Mouse (Mus musculus) stomach, embryonic 14.5 days (tissue): ENCODE measurements around the gene Tnnc2. TPM values are rescaled to one million over a fixed set of nuclear protein-coding genes. Genes with fewer than 3 reads are reported as not detected.
"Not testable (repeated sequence)": the region's sequence is repeated elsewhere in the genome, so short reads cannot be mapped to it uniquely, and the experiment has no call there.

ENCODE experiments used
- ATAC-seq: fragments of 200-750 bp; cut with Nextera tagmentation; 2 replicates; pipeline ENCODE4 v1.8.0; 2017; ENCODE audit warnings: low read depth, moderate TSS enrichment; ENCODE audit not compliant: insufficient number of reproducible peaks, insufficient read depth, low FRiP score
- H3K27ac ChIP-seq: fragments of 300-500 bp; sonication (generic); 2 replicates; pipeline ENCODE4 v1.5.1; 2014; ENCODE audit warnings: mild to moderate bottlenecking, low read length, moderate library complexity, mixed read lengths
- H3K27me3 ChIP-seq: fragments of 300-500 bp; sonication (generic); 2 replicates; pipeline ENCODE4 v1.6.1; 2014; ENCODE audit warnings: low read length, control low read depth, mixed read lengths; ENCODE audit not compliant: control insufficient read depth, insufficient read depth
- H3K36me3 ChIP-seq: fragments of 300-500 bp; sonication (generic); 2 replicates; pipeline ENCODE4 v1.6.1; 2014; ENCODE audit warnings: mild to moderate bottlenecking, control low read depth, low read length, moderate library complexity, mixed read lengths; ENCODE audit not compliant: control insufficient read depth, insufficient read depth
- H3K4me1 ChIP-seq: fragments of 300-500 bp; sonication (generic); 2 replicates; pipeline ENCODE4 v1.6.1; 2014; ENCODE audit warnings: low read length, control low read depth, mixed read lengths; ENCODE audit not compliant: control insufficient read depth, insufficient read depth
- H3K4me2 ChIP-seq: fragments of 300-500 bp; sonication (generic); replicated peaks from 2 replicates; pipeline ENCODE4 v1.6.1; 2014; ENCODE audit warnings: low read depth, low read length, control low read depth
- H3K4me3 ChIP-seq: fragments of 300-500 bp; sonication (generic); 2 replicates; pipeline ENCODE4 v1.5.1; 2014; ENCODE audit warnings: low read depth, low read length, control low read depth
- H3K9ac ChIP-seq: fragments of 300-500 bp; sonication (generic); replicated peaks from 2 replicates; pipeline ENCODE4 v1.6.1; 2014; ENCODE audit warnings: low read depth, mild to moderate bottlenecking, control low read depth, low read length, moderate library complexity, mixed read lengths
- H3K9me3 ChIP-seq: fragments of 300-500 bp; sonication (generic); 2 replicates; pipeline ENCODE4 v1.6.1; 2016; ENCODE audit warnings: low read depth, low read length, control low read depth; ENCODE audit not compliant: control insufficient read depth
- WGBS: fragments of 180-500 bp; shearing (Covaris S2); extraction: QIAGEN DNeasy Blood & Tissue Kit; methylation state at CpG from one replicate; pipeline ENCODE4 v1.1.7; 2014; 5-methylcytosine and 5-hydroxymethylcytosine counted together
- polyA plus RNA-seq: library from polyadenylated mRNA; unstranded; fragments of >200 nt; fragmentation: Nextera tagmentation; extraction: Ambion mirVana; gene quantifications from 2 replicates; pipeline ENCODE4 v1.2.1, GENCODE M21; 2014

Tnnc2 gene
- polyA plus RNA-seq, 1 experiment from 2014 or later = 2.1 TPM

GRCm38 (mm10) chr2:164804533-164805331 is 25.0 kb upstream of the Tnnc2 start, which contains the start of the genes Acot8 and Zswim3:
Gene Acot8, minus strand, starts transcription at chr2:164804882.
Gene Zswim3, plus strand, starts transcription at chr2:164805098.
- Histone ChIP-seq H3K9ac (peak within 1 kb of the TSS; percentile 67), H3K27ac (peak within 1 kb of the TSS; percentile 50), H3K36me3 (peaks cover 8% of the 10 kb centered on the region; the same call in 1 of the 2 replicates), H3K9me3 (no peaks in the 10 kb centered on the region), H3K27me3 (no peaks in the 10 kb centered on the region), H3K4me3 (peak within 1 kb of the TSS; percentile 62), H3K4me2 (peak within 1 kb of the TSS; percentile 66), H3K4me1 (peaks cover 7% of the 10 kb centered on the region; the same call in 1 of the 2 replicates)
- WGBS = under 1% methylated on average over 47 of the region's 47 CpGs
- peak; percentile 99 for ATAC-seq

GRCm38 (mm10) chr2:164803921-164804313 is 24.1 kb upstream of the Tnnc2 start:
- WGBS = 23% methylated on average over 1 of the region's 1 CpGs
- H3K4me3 ChIP-seq = peak overlapping the region; percentile 62

GRCm38 (mm10) chr2:164803201-164803920 is 23.6 kb upstream of the Tnnc2 start:
- Histone ChIP-seq H3K27ac (no peak overlapping the region), H3K9ac (peak overlapping the region; percentile 67; the same call in 1 of the 2 replicates)

More at GRCm38 (mm10) chr2:164803921-164804313, 24.1 kb upstream of the Tnnc2 start:
- Histone ChIP-seq H3K9me3 (no peaks in the 10 kb centered on the region), H3K27me3 (no peaks in the 10 kb centered on the region), H3K36me3 (peaks cover 5% of the 10 kb centered on the region; the same call in 1 of the 2 replicates), H3K4me2 (peak overlapping the region; percentile 66), H3K9ac (peak overlapping the region; percentile 67; the same call in 1 of the 2 replicates), H3K4me1 (peaks cover 7% of the 10 kb centered on the region; the same call in 1 of the 2 replicates), H3K27ac (no peak overlapping the region)
- ATAC-seq = no peak

GRCm38 (mm10) chr2:164800252-164801004 is 20.7 kb upstream of the Tnnc2 start:
- Histone ChIP-seq H3K36me3 (peaks cover 20% of the 10 kb centered on the region), H3K27me3 (no peaks in the 10 kb centered on the region), H3K4me2 (no peak overlapping the region), H3K4me1 (peaks cover 5% of the 10 kb centered on the region; the same call in 1 of the 2 replicates), H3K9ac (no peak overlapping the region), H3K9me3 (no peaks in the 10 kb centered on the region), H3K4me3 (no peak overlapping the region), H3K27ac (no peak overlapping the region)
- ATAC-seq = no peak
- WGBS = 89% methylated on average over 13 of the region's 13 CpGs

More at GRCm38 (mm10) chr2:164803201-164803920, 23.6 kb upstream of the Tnnc2 start:
- peaks cover 3% of the 10 kb centered on the region; the same call in 1 of the 2 replicates for H3K36me3 ChIP-seq
- H3K4me2 ChIP-seq = peak overlapping the region; percentile 66; the same call in 1 of the 2 replicates
- peaks cover 7% of the 10 kb centered on the region; the same call in 1 of the 2 replicates for H3K4me1 ChIP-seq
- H3K9me3 ChIP-seq = no peaks in the 10 kb centered on the region
- WGBS = 90% methylated on average over 16 of the region's 16 CpGs
- H3K27me3 ChIP-seq = no peaks in the 10 kb centered on the region
- peak overlapping the region; percentile 62; the same call in 1 of the 2 replicates for H3K4me3 ChIP-seq
- ATAC-seq = no peak

GRCm38 (mm10) chr2:164798554-164798953 is 18.8 kb upstream of the Tnnc2 start:
- H3K9me3 ChIP-seq, ATAC-seq, H3K4me2 ChIP-seq, H3K4me1 ChIP-seq, H3K27ac ChIP-seq, H3K4me3 ChIP-seq, H3K9ac ChIP-seq, H3K27me3 ChIP-seq: not testable (repeated sequence)
- H3K36me3 ChIP-seq = peaks cover 30% of the 10 kb centered on the region
- WGBS = 78% methylated on average over 6 of the region's 6 CpGs

GRCm38 (mm10) chr2:164795868-164796267 is 16.1 kb upstream of the Tnnc2 start:
- no peak for ATAC-seq
- peaks cover 53% of the 10 kb centered on the region for H3K36me3 ChIP-seq

GRCm38 (mm10) chr2:164794293-164794692 is 14.5 kb upstream of the Tnnc2 start:
- H3K9ac ChIP-seq = no peak overlapping the region
- 0 out of 2 replicates have a peak, but pooled peaks have one; percentile 24 for ATAC-seq
- H3K4me1 ChIP-seq = no peaks in the 10 kb centered on the region
- H3K4me3 ChIP-seq = no peak overlapping the region
- H3K36me3 ChIP-seq = peaks cover 50% of the 10 kb centered on the region
- H3K27ac ChIP-seq = no peak overlapping the region
- WGBS = 32% methylated on average over 5 of the region's 5 CpGs
- no peak overlapping the region for H3K4me2 ChIP-seq
- no peaks in the 10 kb centered on the region for H3K27me3 ChIP-seq
- H3K9me3 ChIP-seq = no peaks in the 10 kb centered on the region

More at GRCm38 (mm10) chr2:164795868-164796267, 16.1 kb upstream of the Tnnc2 start:
- no peaks in the 10 kb centered on the region for H3K9me3 ChIP-seq
- H3K27ac ChIP-seq = no peak overlapping the region
- H3K4me2 ChIP-seq = no peak overlapping the region
- 83% methylated on average over 4 of the region's 4 CpGs for WGBS
- H3K9ac ChIP-seq = no peak overlapping the region
- H3K4me3 ChIP-seq = no peak overlapping the region
- H3K4me1 ChIP-seq = no peaks in the 10 kb centered on the region
- H3K27me3 ChIP-seq = no peaks in the 10 kb centered on the region
